Mouse (Mus musculus) embryo, embryonic 11 days (tissue): ENCODE data around the gene Slco3a1.
A peak's percentile ranks its signal among the peaks of the same experiment; 100 is the strongest.

Experiments
- DNase-seq: peaks from one replicate; pipeline ENCODE4 v3.0.0-alpha.2; 2015

The Slco3a1 gene

DNA sequence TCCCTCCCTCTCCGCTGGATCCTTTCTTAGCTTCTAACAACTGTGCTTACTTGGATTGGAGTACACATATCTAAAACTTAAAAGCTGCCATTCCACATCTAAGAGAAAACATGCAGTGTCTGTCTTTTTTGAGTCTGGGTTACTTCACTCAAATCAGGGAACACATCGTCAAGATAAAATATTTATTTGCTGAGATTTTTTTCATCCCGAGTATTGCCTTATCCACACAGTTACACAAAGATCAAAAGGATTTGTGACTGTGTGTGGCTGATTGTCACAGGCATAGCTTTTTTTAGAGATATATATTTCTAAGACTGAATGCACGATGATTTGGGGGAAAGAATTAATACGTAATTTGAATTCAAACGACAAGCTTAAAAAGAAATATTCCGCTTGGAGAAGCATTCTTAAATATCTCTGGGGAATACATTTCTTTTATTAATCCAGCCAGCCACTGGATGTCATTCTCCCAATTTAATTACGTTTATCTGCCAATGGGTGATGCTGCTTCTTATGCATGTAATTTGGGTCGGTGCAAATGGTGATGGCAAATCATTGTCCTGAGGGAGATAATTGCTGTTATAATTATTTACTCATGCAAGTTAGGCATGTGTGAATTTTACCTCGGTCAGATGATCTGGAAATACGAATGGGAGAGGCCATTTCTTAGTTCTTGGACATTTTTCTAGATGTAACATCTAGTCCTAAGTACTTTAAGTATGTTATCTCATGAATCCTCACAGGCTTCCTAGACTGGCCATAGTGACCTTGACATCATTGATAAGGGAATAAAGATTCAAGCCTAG lies 285.1 kb downstream of the Slco3a1 start:
- DNase-seq, result no peak

- DNase-seq, result no peak
These were observed 287.9 kb downstream of the Slco3a1 start for GRCm38 (mm10) chr7:74266511-74267168.

GRCm38 (mm10) chr7:74256291-74256690 lies 298.3 kb downstream of the Slco3a1 start:
- no peak for DNase-seq

GRCm38 (mm10) chr7:74252066-74252465 lies 302.5 kb downstream of the Slco3a1 start:
- DNase-seq, result no peak

GRCm38 (mm10) chr7:74241236-74241635 lies 313.3 kb downstream of the Slco3a1 start:
- DNase-seq, result no peak

- DNase-seq, result peak; percentile 38
These were observed 314.0 kb downstream of the Slco3a1 start for GRCm38 (mm10) chr7:74240459-74241172.
